Mouse (Mus musculus) Patski (cell line): Measurements from ENCODE around the gene Rpl5. TPM values are rescaled to one million over a fixed set of nuclear protein-coding genes. Genes with fewer than 3 reads are reported as not detected.

Experiments used
- ATAC-seq: fragments of 100-300 bp; one replicate; pipeline ENCODE4 v1.8.0; 2021
- CTCF ChIA-PET: fragments of 350-600 bp; sonication (Branson Sonifier 250); formaldehyde crosslinking; loops from one replicate; lab custom pipeline; 2022; ENCODE audit warnings: inconsistent platforms; lab: Charles Lee
- POLR2A ChIA-PET: fragments of 350-600 bp; sonication (Branson Sonifier 250); formaldehyde crosslinking; loops from one replicate; lab custom pipeline; 2022; ENCODE audit warnings: antibody characterized with exemption, inconsistent platforms; lab: Charles Lee
- DNase-seq: peaks from one replicate; pipeline ENCODE4 v3.0.0-alpha.2; 2011; ENCODE audit warnings: low read depth, low spot score
- H3K27me3 ChIP-seq: fragments of 371-371 bp; one replicate; pipeline ENCODE4 v1.5.1; 2021
- CTCF ChIP-seq: fragments of 100-300 bp; IDR thresholded peaks from one replicate; pipeline ENCODE4 v1.5.1; 2021
- in situ Hi-C: fragments of 300-500 bp; cut with MboI; formaldehyde crosslinking; loops from 3 replicates; pipeline ENCODE4 v1.11.1; 2018; ENCODE audit warnings: low pct_unique_long_range_greater_than_20kb, mixed read lengths
- polyA plus RNA-seq: library from polyadenylated mRNA; unstranded; gene quantifications from one replicate; pipeline ENCODE4 v1.2.3, GENCODE M21; 2021

Gene Rpl5
- polyA plus RNA-seq, result 68.3 TPM

- CTCF ChIA-PET, result interaction anchor here (1.3 kb wide), 1 partner anchor 17 kb away, joined by 4 read pairs; no protein-coding TSS in a partner anchor
- in situ Hi-C loops, result loop anchor here (25.0 kb wide), 1 partner anchor 762 kb away; the partner anchor contains the start of genes Dgkq and Idua
- H3K27me3 ChIP-seq, result no peaks in the 10 kb centered on the region
- peak; percentile 99 for TF ChIP-seq CTCF
- POLR2A ChIA-PET, result interaction anchor here (0.7 kb wide), 1 partner anchor 101 kb away, joined by 3 read pairs; no protein-coding TSS in a partner anchor
- ATAC-seq, result peak; percentile 92
- DNase-seq, result peak; percentile 74
Observed at GRCm38 (mm10) chr5:107900206-107901013, at the start of gene Rpl5. Gene Rpl5, plus strand, starts transcription at chr5:107900502.

- H3K27me3 ChIP-seq, result no peaks in the 10 kb centered on the region
- ATAC-seq, result no peak
- in situ Hi-C loops, result no loop called here
- TF ChIP-seq CTCF, result no peak
- ChIA-PET POLR2A (no interaction called here), CTCF (no interaction called here)
- DNase-seq, result no peak
Observed at GRCm38 (mm10) chr5:107853807-107854206, 46.5 kb upstream of the Rpl5 start.

- ATAC-seq, result no peak
- TF ChIP-seq CTCF, result no peak
- DNase-seq, result no peak
- CTCF ChIA-PET, result interaction anchor here (1.4 to 1.5 kb wide), 3 partner anchors 8 to 10 kb away, joined by 3 to 5 read pairs (median 4); no protein-coding TSS in a partner anchor
- in situ Hi-C loops, result no loop called here
- POLR2A ChIA-PET, result no interaction called here
- no peaks in the 10 kb centered on the region for H3K27me3 ChIP-seq
Observed at GRCm38 (mm10) chr5:107854556-107854955, 45.7 kb upstream of the Rpl5 start.

GRCm38 (mm10) chr5:107855546-107855945, 44.8 kb upstream of the Rpl5 start:
- TF ChIP-seq CTCF, result no peak
- ChIA-PET POLR2A (no interaction called here), CTCF (interaction anchor here (1.4 to 1.5 kb wide), 3 partner anchors 9 to 11 kb away, joined by 3 to 5 read pairs (median 4); no protein-coding TSS in a partner anchor)
- DNase-seq (no peak), ATAC-seq (no peak)
- in situ Hi-C loops, result no loop called here
- no peaks in the 10 kb centered on the region for H3K27me3 ChIP-seq

GRCm38 (mm10) chr5:107858963-107859362, 41.3 kb upstream of the Rpl5 start:
- TF ChIP-seq CTCF, result peak; percentile 69
- ChIA-PET POLR2A (no interaction called here), CTCF (interaction anchor here (0.9 to 3.3 kb wide), 10 partner anchors 11 to 246 kb away, joined by 3 to 16 read pairs (median 4); no protein-coding TSS in a partner anchor)
- in situ Hi-C loops, result no loop called here
- H3K27me3 ChIP-seq, result no peaks in the 10 kb centered on the region
- no peak for DNase-seq
- no peak for ATAC-seq

GRCm38 (mm10) chr5:107863971-107864370, 36.3 kb upstream of the Rpl5 start:
- DNase-seq (no peak), ATAC-seq (no peak)
- CTCF ChIA-PET, result interaction anchor here (0.8 kb wide), 1 partner anchor 9 kb away, joined by 4 read pairs; no protein-coding TSS in a partner anchor
- in situ Hi-C loops, result no loop called here
- no peak for TF ChIP-seq CTCF
- H3K27me3 ChIP-seq, result no peaks in the 10 kb centered on the region
- POLR2A ChIA-PET, result interaction anchor here (1.1 kb wide), 1 partner anchor 15 kb away, joined by 3 read pairs; no protein-coding TSS in a partner anchor

- DNase-seq, result no peak
- CTCF ChIA-PET, result interaction anchor here (1.0 to 2.0 kb wide), 2 partner anchors 41 to 60 kb away, joined by 3 to 4 read pairs; no protein-coding TSS in a partner anchor
- in situ Hi-C loops, result no loop called here
- TF ChIP-seq CTCF, result no peak
- POLR2A ChIA-PET, result no interaction called here
- peaks cover 6% of the 10 kb centered on the region for H3K27me3 ChIP-seq
- ATAC-seq, result no peak
Observed at GRCm38 (mm10) chr5:107866127-107867126, 33.9 kb upstream of the Rpl5 start.

- DNase-seq (no peak), ATAC-seq (peak; percentile 55)
- H3K27me3 ChIP-seq, result peaks cover 6% of the 10 kb centered on the region
- ChIA-PET POLR2A (interaction anchor here (0.6 kb wide), 1 partner anchor 973 kb away, joined by 3 read pairs; no protein-coding TSS in a partner anchor), CTCF (no interaction called here)
- in situ Hi-C loops, result no loop called here
- TF ChIP-seq CTCF, result no peak
Observed at GRCm38 (mm10) chr5:107867970-107868904, 32.1 kb upstream of the Rpl5 start.

GRCm38 (mm10) chr5:107868905-107869424, 31.3 kb upstream of the Rpl5 start:
- ChIA-PET POLR2A (interaction anchor here (0.7 kb wide), 2 partner anchors 31 to 35 kb away, joined by 3 to 6 read pairs; no protein-coding TSS in a partner anchor), CTCF (no interaction called here)
- no peak for TF ChIP-seq CTCF
- in situ Hi-C loops, result no loop called here
- ATAC-seq, result peak; percentile 100
- peaks cover 6% of the 10 kb centered on the region for H3K27me3 ChIP-seq
- peak; percentile 64 for DNase-seq
